Mouse (Mus musculus): ENCODE results near the gene Dock9. TPM values are rescaled to one million over a fixed set of nuclear protein-coding genes. Genes with fewer than 3 reads are reported as not detected.

The Dock9 gene
- polyA plus RNA-seq, 1 experiment, result 2.8 TPM

DNA sequence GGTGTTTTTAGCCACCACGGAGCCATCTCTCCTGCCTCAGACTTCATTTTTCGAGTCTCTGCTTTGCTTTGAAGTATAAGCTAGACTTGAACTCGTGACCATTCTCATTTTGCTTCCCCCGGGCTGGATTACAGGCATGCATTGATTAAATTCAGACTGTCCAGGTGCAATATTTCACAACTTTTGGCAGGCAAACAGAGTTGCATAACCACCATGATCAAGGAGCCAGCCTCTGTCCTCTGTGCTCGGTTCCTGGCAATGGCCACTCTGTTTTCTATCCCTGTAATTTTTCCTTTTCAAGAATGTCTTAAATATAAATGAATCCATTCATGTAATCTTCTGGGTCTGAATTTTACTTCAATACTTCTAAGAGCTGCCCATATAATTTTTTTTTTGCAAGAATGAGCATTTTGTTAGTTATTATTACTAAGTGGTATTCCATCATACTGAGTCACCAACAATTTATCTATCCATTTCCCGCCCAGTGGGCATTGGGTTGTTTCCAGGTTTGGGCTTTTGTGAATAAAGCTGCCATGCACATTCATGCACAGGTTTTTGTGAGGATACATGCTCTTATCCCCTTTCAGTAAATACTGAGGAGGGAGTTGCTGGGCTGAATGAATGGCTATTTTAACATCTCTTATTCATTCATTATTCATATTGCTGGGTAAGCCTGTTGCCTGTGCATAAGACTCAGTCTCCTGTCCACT is 183.0 kb downstream of the Dock9 start:
- H3ac ChIP-seq (ENCODE audit: control insufficient read depth, insufficient read length), result no peak overlapping the region
- H3K4me3 ChIP-seq, result no peak overlapping the region
- H3K27me3 ChIP-seq (ENCODE audit: control insufficient read depth, insufficient read depth, insufficient read length), result no peaks in the 10 kb centered on the region
- H3K36me3 ChIP-seq (ENCODE audit: control insufficient read depth, insufficient read depth), result no peaks in the 10 kb centered on the region
- no peak for TF ChIP-seq E2F4 (IDR thresholded peaks at IDR 0.05; ENCODE audit: insufficient read depth)
- 0 out of 2 replicates have a peak, but pooled peaks have one; percentile 44 for TF ChIP-seq CEBPB (IDR thresholded peaks at IDR 0.05; ENCODE audit: insufficient read depth, poor library complexity, severe bottlenecking)
- no peak for TF ChIP-seq MYOG (IDR thresholded peaks at IDR 0.05; ENCODE audit: control insufficient read depth in 1 of 3, insufficient read depth in 1 of 3, insufficient read length in 2 of 3, low read depth in 2 of 3)
- H3K4me2 ChIP-seq (ENCODE audit: low read depth), result no peak overlapping the region
- no peaks in the 10 kb centered on the region for H3K79me2 ChIP-seq (ENCODE audit: control insufficient read depth, insufficient read depth)

DNA sequence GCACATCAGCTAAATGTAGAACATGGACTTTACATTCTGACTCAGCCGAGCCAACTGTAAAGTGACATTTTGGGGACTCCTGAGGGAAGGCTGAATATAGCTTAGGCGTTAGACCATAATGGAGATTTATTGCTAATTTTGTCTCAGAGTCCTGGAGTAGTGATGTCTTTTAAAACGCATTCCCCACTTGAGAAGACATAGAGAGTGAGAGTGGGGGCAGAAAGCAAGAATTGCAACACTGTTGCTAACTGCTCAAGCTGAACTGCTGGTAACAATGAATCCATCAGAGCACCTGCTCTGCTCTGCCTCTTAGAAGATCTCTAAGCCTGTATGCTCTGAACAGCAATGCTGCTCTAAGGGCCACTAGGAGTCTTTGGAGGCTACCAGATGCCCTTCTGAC is 184.1 kb downstream of the Dock9 start:
- H3K4me2 ChIP-seq (ENCODE audit: low read depth), result no peak overlapping the region
- H3K27me3 ChIP-seq (ENCODE audit: control insufficient read depth, insufficient read depth, insufficient read length), result no peaks in the 10 kb centered on the region
- H3K36me3 ChIP-seq (ENCODE audit: control insufficient read depth, insufficient read depth), result no peaks in the 10 kb centered on the region
- no peak overlapping the region for H3ac ChIP-seq (ENCODE audit: control insufficient read depth, insufficient read length)
- H3K4me3 ChIP-seq, result no peak overlapping the region
- no peaks in the 10 kb centered on the region for H3K79me2 ChIP-seq (ENCODE audit: control insufficient read depth, insufficient read depth)
- TF ChIP-seq TCF12 (IDR thresholded peaks at IDR 0.05; ENCODE audit: insufficient read depth, poor library complexity, severe bottlenecking) (no peak), CEBPB (IDR thresholded peaks at IDR 0.05; ENCODE audit: insufficient read depth, poor library complexity, severe bottlenecking) (no peak), POLR2A (IDR thresholded peaks at IDR 0.05; ENCODE audit: insufficient read length, low read depth) (no peak), MYOD1 (IDR thresholded peaks at IDR 0.05; ENCODE audit: control insufficient read depth in 1 of 3, insufficient read length in 2 of 3, low read depth in 2 of 3) (no peak), TCF3 (IDR thresholded peaks at IDR 0.05; ENCODE audit: insufficient read length, low read depth) (no peak), SRF (IDR thresholded peaks at IDR 0.05; ENCODE audit: control insufficient read depth, insufficient read length, low read depth) (no peak), MAX (IDR thresholded peaks at IDR 0.05; ENCODE audit: low read depth) (no peak), POLR2AphosphoS2 (IDR thresholded peaks at IDR 0.05; ENCODE audit: insufficient read length, low read depth) (no peak), REST (IDR thresholded peaks at IDR 0.05; ENCODE audit: insufficient read depth, insufficient read length) (no peak), USF1 (IDR thresholded peaks at IDR 0.05; ENCODE audit: low read depth) (no peak)

- H3ac ChIP-seq (ENCODE audit: control insufficient read depth, insufficient read length), result no peak overlapping the region
- TF ChIP-seq MYOG (IDR thresholded peaks at IDR 0.05; ENCODE audit: control insufficient read depth in 1 of 3, insufficient read depth in 1 of 3, insufficient read length in 2 of 3, low read depth in 2 of 3) (no peak), CEBPB (IDR thresholded peaks at IDR 0.05; ENCODE audit: insufficient read depth, poor library complexity, severe bottlenecking) (no peak)
Observed at GRCm38 (mm10) chr14:121612926-121613325, 184.7 kb downstream of the Dock9 start.

DNA sequence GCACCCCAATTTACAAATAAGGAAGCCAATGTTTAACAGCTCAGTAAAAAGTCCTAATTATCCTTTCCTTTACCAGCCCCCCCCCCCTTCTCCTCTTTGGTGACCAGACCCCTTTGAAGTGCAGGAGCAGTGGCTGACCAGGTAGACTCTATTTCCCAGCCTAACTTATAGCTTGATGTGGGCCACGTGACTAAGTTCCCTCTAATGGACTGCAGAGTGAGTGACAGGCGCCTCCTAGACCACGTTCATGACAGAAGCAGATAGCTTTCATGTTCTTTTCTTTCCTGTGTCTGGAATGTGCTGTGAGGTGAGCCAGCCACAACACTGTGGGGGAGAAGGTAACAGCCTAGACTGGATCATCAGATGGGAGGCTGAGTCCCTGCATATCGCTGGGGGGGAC is 186.1 kb downstream of the Dock9 start:
- H3K36me3 ChIP-seq (ENCODE audit: control insufficient read depth, insufficient read depth), result no peaks in the 10 kb centered on the region
- H3K4me2 ChIP-seq (ENCODE audit: low read depth), result no peak overlapping the region
- H3K4me3 ChIP-seq, result no peak overlapping the region
- H3ac ChIP-seq (ENCODE audit: control insufficient read depth, insufficient read length), result no peak overlapping the region
- no peaks in the 10 kb centered on the region for H3K79me2 ChIP-seq (ENCODE audit: control insufficient read depth, insufficient read depth)
- TF ChIP-seq USF1 (IDR thresholded peaks at IDR 0.05; ENCODE audit: low read depth) (peak; percentile 16), SRF (IDR thresholded peaks at IDR 0.05; ENCODE audit: control insufficient read depth, insufficient read length, low read depth) (no peak), POLR2A (IDR thresholded peaks at IDR 0.05; ENCODE audit: insufficient read length, low read depth) (no peak)
- H3K27me3 ChIP-seq (ENCODE audit: control insufficient read depth, insufficient read depth, insufficient read length), result no peaks in the 10 kb centered on the region

More at GRCm38 (mm10) chr14:121612926-121613325, 184.7 kb downstream of the Dock9 start:
- Histone ChIP-seq H3K4me2 (ENCODE audit: low read depth) (no peak overlapping the region), H3K4me3 (no peak overlapping the region), H3K36me3 (ENCODE audit: control insufficient read depth, insufficient read depth) (no peaks in the 10 kb centered on the region), H3K79me2 (ENCODE audit: control insufficient read depth, insufficient read depth) (no peaks in the 10 kb centered on the region), H3K27me3 (ENCODE audit: control insufficient read depth, insufficient read depth, insufficient read length) (no peaks in the 10 kb centered on the region)

DNA sequence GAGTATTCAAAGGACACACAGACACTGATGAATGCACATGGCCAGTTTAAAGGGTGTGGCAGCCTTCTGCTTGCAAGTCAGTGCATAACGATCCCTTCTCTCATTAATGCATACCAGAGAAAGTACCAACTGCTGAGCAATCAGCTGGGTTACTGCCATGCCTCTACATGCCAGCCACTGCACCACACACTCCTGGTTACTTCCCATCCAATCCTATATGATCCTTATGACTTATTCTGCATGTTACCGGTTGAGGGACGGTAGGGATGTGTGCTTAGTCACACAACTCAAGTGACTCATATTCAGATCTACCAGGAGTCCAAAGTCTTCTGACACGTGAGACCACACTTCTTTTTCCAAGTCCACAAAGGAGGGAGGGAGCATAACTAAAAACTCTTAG is 186.5 kb downstream of the Dock9 start:
- TF ChIP-seq REST (IDR thresholded peaks at IDR 0.05; ENCODE audit: insufficient read depth, insufficient read length) (no peak), TCF3 (IDR thresholded peaks at IDR 0.05; ENCODE audit: insufficient read length, low read depth) (no peak), MYOG (IDR thresholded peaks at IDR 0.05; ENCODE audit: control insufficient read depth in 1 of 3, insufficient read depth in 1 of 3, insufficient read length in 2 of 3, low read depth in 2 of 3) (no peak), USF1 (IDR thresholded peaks at IDR 0.05; ENCODE audit: low read depth) (no peak), E2F4 (IDR thresholded peaks at IDR 0.05; ENCODE audit: insufficient read depth) (no peak), SRF (IDR thresholded peaks at IDR 0.05; ENCODE audit: control insufficient read depth, insufficient read length, low read depth) (no peak), TCF12 (IDR thresholded peaks at IDR 0.05; ENCODE audit: insufficient read depth, poor library complexity, severe bottlenecking) (no peak), MAX (IDR thresholded peaks at IDR 0.05; ENCODE audit: low read depth) (no peak), POLR2AphosphoS2 (IDR thresholded peaks at IDR 0.05; ENCODE audit: insufficient read length, low read depth) (no peak), MYOD1 (IDR thresholded peaks at IDR 0.05; ENCODE audit: control insufficient read depth in 1 of 3, insufficient read length in 2 of 3, low read depth in 2 of 3) (no peak), CEBPB (IDR thresholded peaks at IDR 0.05; ENCODE audit: insufficient read depth, poor library complexity, severe bottlenecking) (no peak)
- no peak overlapping the region for H3ac ChIP-seq (ENCODE audit: control insufficient read depth, insufficient read length)
- H3K79me2 ChIP-seq (ENCODE audit: control insufficient read depth, insufficient read depth), result no peaks in the 10 kb centered on the region
- no peaks in the 10 kb centered on the region for H3K27me3 ChIP-seq (ENCODE audit: control insufficient read depth, insufficient read depth, insufficient read length)
- H3K4me2 ChIP-seq (ENCODE audit: low read depth), result peak overlapping the region; percentile 12
- H3K36me3 ChIP-seq (ENCODE audit: control insufficient read depth, insufficient read depth), result no peaks in the 10 kb centered on the region
- no peak overlapping the region for H3K4me3 ChIP-seq

All from myocyte (in vitro differentiated cells).